Mouse (Mus musculus) E14TG2a.4 (cell line): ENCODE results near the gene Hoxa5.

ENCODE experiments used
- CTCF ChIP-seq: conservative IDR thresholded peaks from 2 replicates; pipeline ENCODE4 v1.5.1; 2014; ENCODE audit warnings: low read length
- NANOG ChIP-seq: IDR thresholded peaks from 2 replicates; pipeline ENCODE4 v1.6.1; 2014; ENCODE audit warnings: borderline replicate concordance, low read length, mixed read lengths

- no peak for TF ChIP-seq CTCF
- no peak for TF ChIP-seq NANOG
Observed at GRCm38 (mm10) chr6:52243681-52244121, 39.3 kb upstream of the Hoxa5 start.
